In the genomic region with DNA sequence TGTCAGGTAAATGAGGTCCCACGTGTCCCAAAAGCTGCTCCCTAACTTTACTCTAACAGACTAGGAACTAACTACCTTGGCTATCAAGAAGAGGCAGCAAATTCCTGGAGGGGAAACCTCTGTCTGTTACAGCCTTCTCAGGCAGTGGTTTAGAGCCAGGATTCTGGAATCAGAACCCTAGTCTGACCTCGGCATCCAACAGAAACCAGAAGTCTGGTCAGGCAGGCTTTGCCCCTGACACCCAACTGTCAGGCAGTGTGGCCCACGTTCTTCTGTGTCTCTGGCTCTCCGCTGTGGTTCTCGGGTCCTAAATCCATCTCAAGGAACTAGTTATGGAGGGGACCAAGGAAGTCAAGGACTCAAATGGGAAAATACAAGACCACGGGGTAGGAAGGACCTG, we compare ENCODE assay signal across 8 mouse cellular contexts. TPM values are rescaled to one million over a fixed set of nuclear protein-coding genes. Genes with fewer than 3 reads are reported as not detected.
DNase-seq lines count a peak whose midpoint lies in the region; ATAC-seq and TF ChIP-seq lines count a peak whose summit lies in the region.

TSS of gene Lurap1 (minus strand) at position 101 of the 400 bp plus-strand sequence.

- H3K4me1 ChIP-seq in spleen, adult 2 months (ENCODE audit: control insufficient read depth, insufficient read depth, insufficient read length), result peaks cover 7% of the 10 kb centered on the region; the same call in 1 of the 2 replicates
- H3K4me1 ChIP-seq in limb, embryonic 11.5 days (ENCODE audit: control insufficient read depth, insufficient read depth, low read length), result 0 out of 2 replicates have a peak, but pooled peaks cover 4% of the 10 kb centered on the region
- peaks cover 13% of the 10 kb centered on the region for H3K4me1 ChIP-seq in stomach, embryonic 16.5 days (ENCODE audit: control insufficient read depth, insufficient read depth, low read length)

- TF ChIP-seq POLR2A in spleen, adult 2 months (IDR thresholded peaks at IDR 0.05; ENCODE audit: low read depth, low read length), result no peak

- no peaks in the 10 kb centered on the region for H3K9me3 ChIP-seq in limb, embryonic 11.5 days (ENCODE audit: control insufficient read depth, low read length)
- no peaks in the 10 kb centered on the region for H3K9me3 ChIP-seq in stomach, embryonic 16.5 days (replicated peaks; ENCODE audit: control insufficient read depth, low read length)

- TF ChIP-seq CTCF in spleen, adult 2 months (IDR thresholded peaks at IDR 0.05; ENCODE audit: extremely low read depth, insufficient read depth, insufficient read length, insufficient replicate concordance), result no peak

- DNase-seq in frontal cortex, adult 2 months (ENCODE audit: extremely low spot score in 1 of 2, low spot score in 1 of 2), result no peak
- DNase-seq in frontal cortex, postnatal 10 days (ENCODE audit: low spot score in 2 of 2), result no peak
- DNase-seq in spleen, adult 2 months (ENCODE audit: low read depth in 1 of 2, low spot score in 2 of 2), result no peak
- DNase-seq in spleen, adult 12 weeks (ENCODE audit: low spot score), result no peak
- no peak for DNase-seq in limb, embryonic 11.5 days (ENCODE audit: low spot score)
- DNase-seq in urinary bladder, adult 2 months (ENCODE audit: low spot score), result no peak
- DNase-seq in kidney, adult 11 months, result no peak

- ATAC-seq in limb, embryonic 11.5 days (ENCODE audit: insufficient number of reproducible peaks, low FRiP score, low TSS enrichment, low read depth), result no peak
- no peak for ATAC-seq in stomach, embryonic 16.5 days (ENCODE audit: insufficient read depth, low FRiP score)

- peak within 1 kb of the TSS; percentile 95 for H3K9ac ChIP-seq in limb, embryonic 11.5 days (ENCODE audit: low read length)
- H3K9ac ChIP-seq in stomach, embryonic 16.5 days (ENCODE audit: low read length), result peak within 1 kb of the TSS; percentile 92

- peak within 1 kb of the TSS; percentile 76 for H3K27ac ChIP-seq in spleen, adult 2 months (ENCODE audit: insufficient read depth, low read length)
- H3K27ac ChIP-seq in limb, embryonic 11.5 days (replicated peaks; ENCODE audit: low read depth, low read length), result peak within 1 kb of the TSS; percentile 81
- peak within 1 kb of the TSS; percentile 87 for H3K27ac ChIP-seq in stomach, embryonic 16.5 days (ENCODE audit: low read length)

- H3K36me3 ChIP-seq in spleen, adult 2 months (ENCODE audit: control insufficient read depth, insufficient read depth, low read length), result peaks cover 22% of the 10 kb centered on the region
- H3K36me3 ChIP-seq in limb, embryonic 11.5 days (ENCODE audit: control insufficient read depth, insufficient read depth, low read length), result peaks cover 29% of the 10 kb centered on the region
- H3K36me3 ChIP-seq in stomach, embryonic 16.5 days (ENCODE audit: control insufficient read depth, insufficient read depth, low read length), result peaks cover 13% of the 10 kb centered on the region; the same call in 1 of the 2 replicates

- peak within 1 kb of the TSS; percentile 77 for H3K4me3 ChIP-seq in spleen, adult 2 months (ENCODE audit: extremely low read depth, insufficient read depth, insufficient read length)
- peak within 1 kb of the TSS; percentile 70 for H3K4me3 ChIP-seq in limb, embryonic 11.5 days (ENCODE audit: low read depth, low read length)
- peak within 1 kb of the TSS; percentile 77 for H3K4me3 ChIP-seq in stomach, embryonic 16.5 days (replicated peaks; ENCODE audit: low read length)

- no peaks in the 10 kb centered on the region for H3K27me3 ChIP-seq in spleen, adult 2 months (ENCODE audit: control insufficient read depth, insufficient read depth, low read length)
- no peaks in the 10 kb centered on the region for H3K27me3 ChIP-seq in limb, embryonic 11.5 days (ENCODE audit: control insufficient read depth, insufficient read depth, low read length)
- no peaks in the 10 kb centered on the region for H3K27me3 ChIP-seq in stomach, embryonic 16.5 days (ENCODE audit: control insufficient read depth, insufficient read depth, low read length)

- H3K4me2 ChIP-seq in limb, embryonic 11.5 days (ENCODE audit: low read depth, severe bottlenecking), result peak within 1 kb of the TSS; percentile 46
- peak within 1 kb of the TSS; percentile 72 for H3K4me2 ChIP-seq in stomach, embryonic 16.5 days (ENCODE audit: low read depth, low read length)

- 76% methylated on average over 6 of the region's 6 CpGs for WGBS in spleen, adult 2 months
- WGBS in limb, embryonic 11.5 days, result 77% methylated on average over 6 of the region's 6 CpGs
- 69% methylated on average over 6 of the region's 6 CpGs for WGBS in stomach, embryonic 16.5 days

RNA-seq across cellular contexts. Expression of gene Lurap1, which starts in this region (rescaled TPM):
- 11.3 and 12.1 TPM in 2 replicates for polyA plus RNA-seq in frontal cortex, adult 2 months (2012; rRNA removed)
- 0.81 and 1.8 TPM in 2 replicates for polyA plus RNA-seq in spleen, adult 2 months (2012; rRNA removed)
- 2.0 and 2.4 TPM in 2 replicates for polyA plus RNA-seq in limb, embryonic 11.5 days (2014; fragmentation: Nextera tagmentation; extraction: Ambion mirVana)
- 2.6 and 3.0 TPM in 2 replicates for polyA plus RNA-seq in stomach, embryonic 16.5 days (2015; fragmentation: Nextera tagmentation; extraction: Ambion mirVana)
- 3.9 and 4.5 TPM in 2 replicates for polyA plus RNA-seq in urinary bladder, adult 2 months (2012; rRNA removed)
